Mouse (Mus musculus): Measurements from ENCODE around the gene Slc48a1. TPM values are rescaled to one million over a fixed set of nuclear protein-coding genes. Genes with fewer than 3 reads are reported as not detected.

The Slc48a1 gene
- polyA plus RNA-seq, 1 experiment: 160 TPM

GRCm38 (mm10) chr15:97821983-97822363, 43.7 kb downstream of the Slc48a1 start:
- TF ChIP-seq GATA1 (IDR thresholded peaks at IDR 0.05; ENCODE audit: low read length): no peak

GRCm38 (mm10) chr15:97822545-97823228, 44.4 kb downstream of the Slc48a1 start:
- no peak for TF ChIP-seq GATA1 (IDR thresholded peaks at IDR 0.05; ENCODE audit: low read length)

- no peak for TF ChIP-seq GATA1 (IDR thresholded peaks at IDR 0.05; ENCODE audit: low read length)
Observed at GRCm38 (mm10) chr15:97823479-97823878, 45.2 kb downstream of the Slc48a1 start.

GRCm38 (mm10) chr15:97824042-97824441, 45.7 kb downstream of the Slc48a1 start:
- TF ChIP-seq GATA1 (IDR thresholded peaks at IDR 0.05; ENCODE audit: low read length): no peak

GRCm38 (mm10) chr15:97825071-97825940, 47.0 kb downstream of the Slc48a1 start:
- TF ChIP-seq GATA1 (IDR thresholded peaks at IDR 0.05; ENCODE audit: low read length): no peak

GRCm38 (mm10) chr15:97825941-97826587, 47.7 kb downstream of the Slc48a1 start:
- no peak for TF ChIP-seq GATA1 (IDR thresholded peaks at IDR 0.05; ENCODE audit: low read length)

- TF ChIP-seq GATA1 (IDR thresholded peaks at IDR 0.05; ENCODE audit: low read length): no peak
Observed at GRCm38 (mm10) chr15:97826588-97827261, 48.4 kb downstream of the Slc48a1 start.

- TF ChIP-seq GATA1 (IDR thresholded peaks at IDR 0.05; ENCODE audit: low read length): no peak
Observed at GRCm38 (mm10) chr15:97827401-97827800, 49.1 kb downstream of the Slc48a1 start.

- TF ChIP-seq GATA1 (IDR thresholded peaks at IDR 0.05; ENCODE audit: low read length): no peak
Observed at GRCm38 (mm10) chr15:97828221-97828842, 50.0 kb downstream of the Slc48a1 start.

- TF ChIP-seq GATA1 (IDR thresholded peaks at IDR 0.05; ENCODE audit: low read length): no peak
Observed at GRCm38 (mm10) chr15:97828901-97829338, 50.6 kb downstream of the Slc48a1 start.

GRCm38 (mm10) chr15:97829432-97829831, 51.1 kb downstream of the Slc48a1 start:
- no peak for TF ChIP-seq GATA1 (IDR thresholded peaks at IDR 0.05; ENCODE audit: low read length)

GRCm38 (mm10) chr15:97830253-97830787, 52.0 kb downstream of the Slc48a1 start:
- TF ChIP-seq GATA1 (IDR thresholded peaks at IDR 0.05; ENCODE audit: low read length): no peak

- TF ChIP-seq GATA1 (IDR thresholded peaks at IDR 0.05; ENCODE audit: low read length): no peak
Observed at GRCm38 (mm10) chr15:97830788-97831241, 52.5 kb downstream of the Slc48a1 start.

GRCm38 (mm10) chr15:97831242-97831986, 53.1 kb downstream of the Slc48a1 start:
- no peak for TF ChIP-seq GATA1 (IDR thresholded peaks at IDR 0.05; ENCODE audit: low read length)
